Mouse (Mus musculus) heart, postnatal 0 days (tissue): ENCODE measurements around the gene Gns.

ENCODE experiments used
- CTCF ChIP-seq: IDR thresholded peaks from 2 replicates; pipeline ENCODE4 v1.5.1; 2016; ENCODE audit warnings: antibody characterized with exemption, control low read depth, low read depth
- EP300 ChIP-seq: IDR thresholded peaks from 2 replicates; pipeline ENCODE4 v1.6.1; 2016; ENCODE audit warnings: antibody characterized with exemption, low read depth

DNA sequence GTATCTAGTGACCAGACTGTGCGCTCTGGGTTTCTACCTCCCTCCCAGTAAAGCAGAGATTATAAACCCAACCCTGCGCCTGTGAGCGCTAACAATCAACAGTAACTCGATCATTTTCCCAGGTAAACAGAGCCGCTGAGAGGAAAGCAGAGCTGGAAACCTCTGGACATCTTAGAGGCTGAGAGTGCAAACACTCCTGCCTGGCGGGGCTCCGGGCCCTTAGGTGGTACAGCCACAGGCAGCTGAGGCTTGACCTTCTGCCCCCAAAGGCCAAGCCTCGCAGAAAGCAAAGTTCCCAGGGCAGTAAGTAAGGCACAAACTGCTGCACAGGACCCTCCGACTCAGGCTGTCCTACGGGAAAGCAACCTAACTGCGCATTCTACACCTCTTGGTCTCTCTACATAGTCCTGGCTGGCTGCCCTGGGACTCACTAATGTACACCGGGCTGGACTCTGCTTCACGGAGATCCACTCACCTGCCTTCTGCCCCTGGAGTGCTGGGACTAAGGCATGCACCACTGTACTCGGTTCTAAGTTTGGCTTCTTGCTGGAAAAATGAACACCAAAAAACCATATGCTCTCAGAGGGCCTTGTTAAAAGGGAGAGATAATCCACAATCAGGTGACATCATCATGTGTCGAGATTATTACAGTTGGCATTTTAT is 69.7 kb downstream of the Gns start:
- TF ChIP-seq CTCF (no peak), EP300 (no peak)
